Mouse (Mus musculus): ENCODE results near the gene Dapk3. TPM values are rescaled to one million over a fixed set of nuclear protein-coding genes. Genes with fewer than 3 reads are reported as not detected.
"Not testable (repeated sequence)": the region's sequence is repeated elsewhere in the genome, so short reads cannot be mapped to it uniquely, and the experiment has no call there.

The Dapk3 gene
- polyA plus RNA-seq, 1 experiment = 72.8 TPM

DNA sequence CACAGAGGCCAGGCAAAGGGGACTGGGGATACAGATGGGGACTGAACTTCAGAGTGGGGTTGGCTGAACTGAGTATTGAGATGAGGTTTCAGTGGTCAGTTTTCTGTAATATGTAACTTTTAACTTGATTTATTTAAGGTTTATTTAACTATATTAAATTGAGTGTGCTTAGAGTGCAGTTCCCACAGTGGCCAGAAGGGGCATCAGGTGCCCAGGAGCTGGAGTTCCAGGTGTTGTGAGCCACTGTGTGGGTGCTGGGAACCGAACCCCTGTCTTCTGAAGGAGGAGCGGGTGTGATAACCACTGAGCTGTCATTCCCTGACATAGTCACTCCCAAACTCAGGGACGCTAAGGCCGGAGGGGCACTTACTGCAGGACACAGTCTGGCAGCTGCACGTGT lies 27.3 kb downstream of the Dapk3 start:
- no peak overlapping the region for H3K4me3 ChIP-seq (ENCODE audit: insufficient read depth, poor library complexity, severe bottlenecking)
- no peaks in the 10 kb centered on the region for H3K79me2 ChIP-seq (ENCODE audit: control insufficient read depth, insufficient read depth)
- no peaks in the 10 kb centered on the region for H3K36me3 ChIP-seq (ENCODE audit: control insufficient read depth, insufficient read depth)

DNA sequence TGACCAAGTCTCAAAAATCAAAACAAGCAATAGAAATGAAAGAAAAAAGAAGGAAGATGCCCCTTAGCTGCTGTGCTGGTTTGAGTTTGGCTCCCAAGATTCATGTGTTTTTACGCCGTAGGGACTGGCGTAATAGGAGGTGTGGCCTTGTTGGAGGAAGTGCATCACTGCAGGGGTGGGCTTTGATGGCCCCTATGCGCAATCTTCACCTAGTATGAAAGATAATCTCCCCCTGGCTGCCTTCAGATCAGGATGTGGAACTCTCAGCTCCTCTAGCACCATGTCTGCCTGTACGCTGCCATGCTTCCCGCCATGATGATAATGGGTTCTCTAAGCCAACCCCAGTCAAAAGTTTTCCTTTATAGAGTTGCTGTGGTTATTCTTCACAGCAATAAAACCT lies 33.5 kb downstream of the Dapk3 start:
- Histone ChIP-seq H3K79me3 (ENCODE audit: low read depth) (no peaks in the 10 kb centered on the region), H3K79me2 (ENCODE audit: control insufficient read depth, insufficient read depth) (no peaks in the 10 kb centered on the region), H3K4me3 (ENCODE audit: insufficient read depth, poor library complexity, severe bottlenecking) (no peak overlapping the region), H3K27me3 (ENCODE audit: control insufficient read depth, insufficient read depth, insufficient read length) (peaks cover 12% of the 10 kb centered on the region), H3ac (ENCODE audit: control insufficient read depth, insufficient read length, low read depth) (no peak overlapping the region), H3K36me3 (ENCODE audit: control insufficient read depth, insufficient read depth) (no peaks in the 10 kb centered on the region)
- TF ChIP-seq CTCF (IDR thresholded peaks at IDR 0.05; ENCODE audit: control insufficient read depth, insufficient read depth, insufficient read length) = no peak
- no peak for TF ChIP-seq MYOG (IDR thresholded peaks at IDR 0.05; ENCODE audit: control insufficient read depth, extremely low read depth, insufficient read length)
- no peak for TF ChIP-seq CEBPB (IDR thresholded peaks at IDR 0.05; ENCODE audit: low read depth)
- TF ChIP-seq USF1 (IDR thresholded peaks at IDR 0.05; ENCODE audit: low read depth) = no peak
- no peak for TF ChIP-seq FOSL1 (IDR thresholded peaks at IDR 0.05; ENCODE audit: insufficient read depth, low read length, poor library complexity, severe bottlenecking)
- TF ChIP-seq MYOD1 (IDR thresholded peaks at IDR 0.05; ENCODE audit: control insufficient read depth, insufficient read length, low read depth) = no peak
- TF ChIP-seq MAX (IDR thresholded peaks at IDR 0.05) = no peak

More for the DNA sequence above, 27.3 kb downstream of the Dapk3 start:
- Histone ChIP-seq H3ac (ENCODE audit: control insufficient read depth, insufficient read length, low read depth) (no peak overlapping the region), H3K79me3 (ENCODE audit: low read depth) (no peaks in the 10 kb centered on the region), H3K27me3 (ENCODE audit: control insufficient read depth, insufficient read depth, insufficient read length) (peaks cover 28% of the 10 kb centered on the region)
- TF ChIP-seq USF1 (IDR thresholded peaks at IDR 0.05; ENCODE audit: low read depth) = no peak
- no peak for TF ChIP-seq MYOG (IDR thresholded peaks at IDR 0.05; ENCODE audit: control insufficient read depth, extremely low read depth, insufficient read length)
- no peak for TF ChIP-seq FOSL1 (IDR thresholded peaks at IDR 0.05; ENCODE audit: insufficient read depth, low read length, poor library complexity, severe bottlenecking)
- no peak for TF ChIP-seq CTCF (IDR thresholded peaks at IDR 0.05; ENCODE audit: control insufficient read depth, insufficient read depth, insufficient read length)
- no peak for TF ChIP-seq MYOD1 (IDR thresholded peaks at IDR 0.05; ENCODE audit: control insufficient read depth, insufficient read length, low read depth)
- TF ChIP-seq CEBPB (IDR thresholded peaks at IDR 0.05; ENCODE audit: low read depth) = no peak

DNA sequence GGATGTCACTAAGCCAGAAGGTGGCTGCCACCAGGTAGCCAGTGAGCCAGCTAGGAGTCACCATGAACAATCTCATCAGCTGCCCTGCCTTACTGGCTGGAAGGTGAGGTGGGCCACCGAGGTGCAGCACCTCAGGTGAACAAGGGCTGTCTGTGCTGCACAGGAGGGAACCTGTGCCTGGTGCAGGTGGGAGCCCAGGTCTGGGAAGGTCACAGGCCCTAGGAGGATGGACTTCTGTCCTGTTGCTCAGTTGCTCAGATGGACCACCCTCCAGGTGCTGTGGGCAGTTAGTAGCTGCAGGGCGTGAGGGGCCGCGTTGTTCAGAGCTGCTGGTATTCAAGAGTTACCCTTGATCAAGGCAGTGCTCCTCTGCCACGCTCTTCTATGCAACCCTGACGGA lies 34.0 kb downstream of the Dapk3 start:
- Histone ChIP-seq H3K79me2 (ENCODE audit: control insufficient read depth, insufficient read depth) (no peaks in the 10 kb centered on the region), H3K4me3 (ENCODE audit: insufficient read depth, poor library complexity, severe bottlenecking) (no peak overlapping the region), H3K79me3 (ENCODE audit: low read depth) (no peaks in the 10 kb centered on the region), H3K27me3 (ENCODE audit: control insufficient read depth, insufficient read depth, insufficient read length) (peaks cover 12% of the 10 kb centered on the region), H3K36me3 (ENCODE audit: control insufficient read depth, insufficient read depth) (no peaks in the 10 kb centered on the region), H3ac (ENCODE audit: control insufficient read depth, insufficient read length, low read depth) (no peak overlapping the region)
- TF ChIP-seq USF1 (IDR thresholded peaks at IDR 0.05; ENCODE audit: low read depth) = no peak
- no peak for TF ChIP-seq CEBPB (IDR thresholded peaks at IDR 0.05; ENCODE audit: low read depth)
- TF ChIP-seq MAX (IDR thresholded peaks at IDR 0.05) = no peak
- no peak for TF ChIP-seq CTCF (IDR thresholded peaks at IDR 0.05; ENCODE audit: control insufficient read depth, insufficient read depth, insufficient read length)

DNA sequence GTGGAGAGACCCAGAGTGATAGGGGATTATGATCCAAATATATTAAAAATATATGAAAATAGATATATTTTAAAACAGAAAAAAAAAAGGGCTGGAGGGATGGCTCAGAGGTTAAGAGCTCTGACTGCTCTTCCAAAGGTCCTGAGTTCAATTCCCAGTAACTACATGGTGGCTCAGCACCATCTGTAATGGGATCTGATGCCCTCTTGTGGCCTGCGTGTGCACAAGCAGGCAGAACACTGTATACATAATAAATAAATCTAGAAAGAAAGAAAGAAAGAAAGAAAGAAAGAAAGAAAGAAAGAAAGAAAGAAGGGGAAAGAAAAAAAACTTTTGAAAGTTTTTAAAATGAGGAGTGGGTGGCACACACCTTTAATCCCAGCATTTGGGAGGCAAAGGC lies 34.5 kb downstream of the Dapk3 start:
- TF ChIP-seq CTCF (IDR thresholded peaks at IDR 0.05; ENCODE audit: control insufficient read depth, insufficient read depth, insufficient read length) = peak; percentile 17
- H3K36me3 ChIP-seq (ENCODE audit: control insufficient read depth, insufficient read depth); H3K79me2 ChIP-seq (ENCODE audit: control insufficient read depth, insufficient read depth); H3K4me3 ChIP-seq (ENCODE audit: insufficient read depth, poor library complexity, severe bottlenecking); H3K79me3 ChIP-seq (ENCODE audit: low read depth); H3ac ChIP-seq (ENCODE audit: control insufficient read depth, insufficient read length, low read depth): not testable (repeated sequence)
- H3K27me3 ChIP-seq (ENCODE audit: control insufficient read depth, insufficient read depth, insufficient read length) = peaks cover 12% of the 10 kb centered on the region

DNA sequence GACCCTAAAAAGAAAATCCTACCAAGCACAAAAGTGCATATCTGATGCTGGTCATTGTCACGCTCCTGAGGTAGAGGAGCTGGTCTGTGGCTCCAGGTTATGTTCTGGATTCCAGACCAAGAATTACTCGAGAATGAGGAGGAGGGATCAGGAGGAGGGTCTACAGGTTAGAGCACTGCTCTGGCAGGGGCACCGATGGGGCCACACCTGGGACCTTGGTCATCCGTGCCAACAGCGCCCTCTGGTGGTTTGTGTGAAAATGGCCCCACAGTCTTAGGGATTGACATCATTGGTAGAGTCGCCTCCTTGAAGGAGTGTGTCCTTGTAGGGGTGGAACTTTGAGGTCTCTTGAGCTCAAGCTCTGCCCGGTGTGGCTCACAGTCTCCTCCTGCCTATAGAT lies 35.2 kb downstream of the Dapk3 start:
- H3K79me3 ChIP-seq (ENCODE audit: low read depth) = no peaks in the 10 kb centered on the region
- peaks cover 12% of the 10 kb centered on the region for H3K27me3 ChIP-seq (ENCODE audit: control insufficient read depth, insufficient read depth, insufficient read length)
- no peaks in the 10 kb centered on the region for H3K79me2 ChIP-seq (ENCODE audit: control insufficient read depth, insufficient read depth)
- no peak overlapping the region for H3K4me3 ChIP-seq (ENCODE audit: insufficient read depth, poor library complexity, severe bottlenecking)
- no peak overlapping the region for H3ac ChIP-seq (ENCODE audit: control insufficient read depth, insufficient read length, low read depth)
- TF ChIP-seq USF1 (IDR thresholded peaks at IDR 0.05; ENCODE audit: low read depth) = no peak
- no peak for TF ChIP-seq MYOD1 (IDR thresholded peaks at IDR 0.05; ENCODE audit: control insufficient read depth, insufficient read length, low read depth)
- TF ChIP-seq CTCF (IDR thresholded peaks at IDR 0.05; ENCODE audit: control insufficient read depth, insufficient read depth, insufficient read length) = peak; percentile 77
- H3K36me3 ChIP-seq (ENCODE audit: control insufficient read depth, insufficient read depth) = no peaks in the 10 kb centered on the region

DNA sequence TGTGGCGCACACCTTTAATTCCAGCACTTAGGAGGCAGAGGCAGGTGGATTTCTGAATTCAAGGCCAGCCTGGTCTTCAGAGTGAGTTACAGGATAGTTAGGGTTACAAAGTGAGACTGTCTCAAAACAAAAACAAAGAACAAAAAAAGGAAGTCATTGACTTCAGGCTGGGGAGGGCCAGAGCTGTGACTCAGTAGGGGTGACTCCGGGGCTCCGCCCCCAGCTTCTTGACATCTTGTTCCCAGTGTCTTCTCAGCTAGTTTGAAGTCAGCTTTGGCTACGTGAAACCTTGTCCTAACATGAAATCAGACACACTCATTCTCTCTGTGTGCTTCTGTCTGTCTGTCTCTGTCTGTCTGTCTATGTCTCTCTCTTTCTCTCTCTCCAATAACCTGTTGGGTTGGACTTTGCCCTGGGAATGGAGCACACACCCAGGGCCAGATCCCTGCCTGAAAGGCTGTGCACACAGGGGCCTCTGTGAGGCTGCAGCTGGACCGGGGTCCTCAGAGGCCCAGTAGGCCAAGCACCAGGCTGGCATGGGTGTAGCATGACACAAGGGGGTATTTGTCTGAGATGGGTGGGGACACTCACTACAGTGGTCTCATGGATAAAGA lies 38.7 kb downstream of the Dapk3 start:
- Histone ChIP-seq H3K27me3 (ENCODE audit: control insufficient read depth, insufficient read depth, insufficient read length) (peaks cover 4% of the 10 kb centered on the region), H3K79me3 (ENCODE audit: low read depth) (no peaks in the 10 kb centered on the region), H3K36me3 (ENCODE audit: control insufficient read depth, insufficient read depth) (no peaks in the 10 kb centered on the region), H3ac (ENCODE audit: control insufficient read depth, insufficient read length, low read depth) (no peak overlapping the region), H3K4me3 (ENCODE audit: insufficient read depth, poor library complexity, severe bottlenecking) (no peak overlapping the region), H3K79me2 (ENCODE audit: control insufficient read depth, insufficient read depth) (no peaks in the 10 kb centered on the region)
- TF ChIP-seq CTCF (IDR thresholded peaks at IDR 0.05; ENCODE audit: control insufficient read depth, insufficient read depth, insufficient read length) (no peak), CEBPB (IDR thresholded peaks at IDR 0.05; ENCODE audit: low read depth) (no peak), USF1 (IDR thresholded peaks at IDR 0.05; ENCODE audit: low read depth) (no peak), MYOG (IDR thresholded peaks at IDR 0.05; ENCODE audit: control insufficient read depth, extremely low read depth, insufficient read length) (no peak), FOSL1 (IDR thresholded peaks at IDR 0.05; ENCODE audit: insufficient read depth, low read length, poor library complexity, severe bottlenecking) (no peak), MYOD1 (IDR thresholded peaks at IDR 0.05; ENCODE audit: control insufficient read depth, insufficient read length, low read depth) (no peak), MAX (IDR thresholded peaks at IDR 0.05) (no peak)

DNA sequence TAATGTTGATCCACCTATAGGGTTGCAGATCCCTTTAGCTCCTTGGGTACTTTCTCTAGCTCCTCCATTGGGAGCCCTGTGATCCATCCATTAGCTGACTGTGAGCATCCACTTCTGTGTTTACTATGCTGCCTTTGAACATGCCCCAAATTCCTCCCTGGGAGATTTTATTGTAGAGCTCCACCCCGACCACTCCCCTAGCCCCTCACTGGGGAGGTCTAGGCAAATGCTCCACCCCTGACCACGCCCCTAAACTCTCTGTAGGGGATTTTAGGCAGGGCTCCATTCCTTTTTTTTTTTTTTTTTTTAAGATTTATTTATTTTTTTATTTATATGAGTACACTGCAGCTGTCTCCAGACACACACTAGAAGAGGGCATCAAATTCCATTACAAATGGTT lies 40.9 kb downstream of the Dapk3 start:
- H3K79me3 ChIP-seq (ENCODE audit: low read depth); H3K27me3 ChIP-seq (ENCODE audit: control insufficient read depth, insufficient read depth, insufficient read length); H3K79me2 ChIP-seq (ENCODE audit: control insufficient read depth, insufficient read depth); H3K4me3 ChIP-seq (ENCODE audit: insufficient read depth, poor library complexity, severe bottlenecking); H3ac ChIP-seq (ENCODE audit: control insufficient read depth, insufficient read length, low read depth); H3K36me3 ChIP-seq (ENCODE audit: control insufficient read depth, insufficient read depth): not testable (repeated sequence)
